Mouse (Mus musculus) neural tube, embryonic 14.5 days (tissue): ENCODE data around the gene Spns3. TPM values are rescaled to one million over a fixed set of nuclear protein-coding genes. Genes with fewer than 3 reads are reported as not detected.

Source experiments
- ATAC-seq: fragments of 200-750 bp; cut with Nextera tagmentation; 2 replicates; pipeline ENCODE4 v1.8.0; 2017; ENCODE audit warnings: low read depth, mild to moderate bottlenecking, moderate TSS enrichment, moderate library complexity
- H3K27ac ChIP-seq: fragments of 300-500 bp; sonication (generic); 2 replicates; pipeline ENCODE4 v1.5.1; 2014; ENCODE audit warnings: low read depth, mild to moderate bottlenecking, control low read depth, low read length, moderate library complexity, mixed read lengths
- H3K27me3 ChIP-seq: fragments of 300-500 bp; sonication (generic); 2 replicates; pipeline ENCODE4 v1.6.1; 2014; ENCODE audit warnings: low read length; ENCODE audit not compliant: control insufficient read depth, insufficient read depth
- H3K36me3 ChIP-seq: fragments of 300-500 bp; sonication (generic); 2 replicates; pipeline ENCODE4 v1.6.1; 2014; ENCODE audit warnings: low read length, mixed read lengths; ENCODE audit not compliant: control insufficient read depth, insufficient read depth
- H3K4me1 ChIP-seq: fragments of 300-500 bp; sonication (generic); 2 replicates; pipeline ENCODE4 v1.6.1; 2014; ENCODE audit warnings: low read length; ENCODE audit not compliant: control insufficient read depth, insufficient read depth
- H3K4me2 ChIP-seq: fragments of 300-500 bp; sonication (generic); 2 replicates; pipeline ENCODE4 v1.6.1; 2014; ENCODE audit warnings: mild to moderate bottlenecking, low read depth, low read length, control low read depth
- H3K4me3 ChIP-seq: fragments of 300-500 bp; sonication (generic); 2 replicates; pipeline ENCODE4 v1.5.1; 2014; ENCODE audit warnings: low read depth, low read length, control low read depth, mixed read lengths
- H3K9ac ChIP-seq: fragments of 300-500 bp; sonication (generic); replicated peaks from 2 replicates; pipeline ENCODE4 v1.6.1; 2014; ENCODE audit warnings: low read depth, mild to moderate bottlenecking, control low read depth, low read length, mixed read lengths
- H3K9me3 ChIP-seq: fragments of 300-500 bp; sonication (generic); 2 replicates; pipeline ENCODE4 v1.6.1; 2016; ENCODE audit warnings: low read length; ENCODE audit not compliant: control insufficient read depth
- WGBS: fragments of 180-500 bp; shearing (Covaris S2); extraction: QIAGEN DNeasy Blood & Tissue Kit; methylation state at CpG from one replicate; pipeline ENCODE4 v1.1.7; 2014; 5-methylcytosine and 5-hydroxymethylcytosine counted together
- polyA plus RNA-seq: library from polyadenylated mRNA; unstranded; fragments of >200 nt; fragmentation: Nextera tagmentation; extraction: Ambion mirVana; gene quantifications from 2 replicates; pipeline ENCODE4 v1.2.1, GENCODE M21; 2014

Gene Spns3
- polyA plus RNA-seq, 1 experiment from 2014 or later, result 0.11 TPM

GRCm38 (mm10) chr11:72514967-72515366 is 35.3 kb downstream of the Spns3 start:
- Histone ChIP-seq H3K4me1 (no peaks in the 10 kb centered on the region), H3K9ac (no peak overlapping the region), H3K4me2 (no peak overlapping the region), H3K9me3 (no peaks in the 10 kb centered on the region), H3K27me3 (no peaks in the 10 kb centered on the region), H3K27ac (no peak overlapping the region), H3K36me3 (no peaks in the 10 kb centered on the region), H3K4me3 (no peak overlapping the region)
- no peak for ATAC-seq
- WGBS, result 51% methylated on average over 3 of the region's 3 CpGs

DNA sequence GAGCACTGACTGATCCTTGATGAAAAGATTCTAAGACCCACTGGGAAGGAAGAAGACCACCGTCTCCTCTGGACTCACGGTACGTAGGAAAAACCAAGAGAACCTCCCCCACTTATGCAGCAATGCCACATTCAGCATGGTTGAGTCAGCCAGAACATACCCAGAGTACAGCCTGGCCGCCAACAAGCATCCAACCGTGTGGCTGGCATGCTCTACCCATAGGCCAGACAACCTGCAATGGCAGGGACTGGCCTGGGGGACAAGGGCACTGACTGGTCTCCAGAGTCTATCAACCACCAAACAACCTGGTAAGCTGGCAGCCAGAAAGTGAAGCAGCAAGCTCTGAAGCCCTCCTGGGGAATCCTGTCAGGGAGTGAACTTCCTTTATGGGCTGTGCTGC is 41.7 kb downstream of the Spns3 start:
- Histone ChIP-seq H3K4me3 (no peak overlapping the region), H3K9ac (no peak overlapping the region), H3K9me3 (no peaks in the 10 kb centered on the region), H3K27ac (no peak overlapping the region), H3K4me1 (no peaks in the 10 kb centered on the region), H3K27me3 (no peaks in the 10 kb centered on the region), H3K4me2 (no peak overlapping the region), H3K36me3 (no peaks in the 10 kb centered on the region)
- 94% methylated on average over 5 of the region's 5 CpGs for WGBS
- ATAC-seq, result no peak

GRCm38 (mm10) chr11:72507651-72508050 is 42.7 kb downstream of the Spns3 start:
- H3K4me3 ChIP-seq, result no peak overlapping the region
- H3K4me1 ChIP-seq, result 0 out of 2 replicates have a peak, but pooled peaks cover 4% of the 10 kb centered on the region
- no peak overlapping the region for H3K9ac ChIP-seq
- no peak overlapping the region for H3K27ac ChIP-seq
- H3K9me3 ChIP-seq, result no peaks in the 10 kb centered on the region
- H3K36me3 ChIP-seq, result no peaks in the 10 kb centered on the region
- H3K4me2 ChIP-seq, result no peak overlapping the region
- no peaks in the 10 kb centered on the region for H3K27me3 ChIP-seq
- ATAC-seq, result no peak

DNA sequence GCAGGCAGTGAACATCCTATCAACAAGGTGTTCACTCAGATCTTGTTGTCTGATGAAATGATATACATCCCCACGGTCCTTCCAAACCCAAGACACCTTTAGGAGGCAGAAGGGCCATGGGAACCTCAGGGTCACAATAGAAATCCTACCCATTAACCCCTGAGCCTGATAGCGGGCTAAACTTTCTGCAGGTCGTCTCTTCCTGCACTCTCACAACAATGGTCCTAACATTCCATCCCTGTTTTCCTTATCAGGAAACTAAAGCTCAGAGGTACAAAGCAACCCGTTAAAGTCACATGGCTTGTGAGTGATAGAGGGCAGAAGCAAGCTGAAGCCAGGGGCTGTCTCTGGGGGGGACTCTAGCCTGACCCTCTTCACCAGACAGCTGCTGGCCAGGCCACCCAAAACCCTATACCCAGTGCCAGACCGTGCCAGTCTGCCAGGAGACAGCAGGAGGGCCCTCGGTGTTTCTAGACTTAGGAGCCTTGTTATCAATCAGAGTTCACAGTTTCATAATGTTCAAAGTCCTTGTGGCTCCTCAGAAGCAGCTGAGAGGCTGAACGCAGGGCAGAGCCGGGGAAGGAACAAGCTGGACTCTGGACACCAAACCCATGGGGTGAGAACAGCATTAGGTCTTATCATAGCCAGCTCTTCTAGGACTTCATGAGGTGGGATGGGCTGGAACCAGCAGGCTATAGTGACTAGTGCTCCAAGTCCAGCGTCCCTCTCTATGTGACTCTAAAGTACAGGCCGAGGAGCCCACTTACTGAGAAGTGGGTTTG is 46.1 kb downstream of the Spns3 start:
- H3K27me3 ChIP-seq, result no peaks in the 10 kb centered on the region
- ATAC-seq, result no peak
- H3K4me3 ChIP-seq, result no peak overlapping the region
- H3K4me1 ChIP-seq, result 0 out of 2 replicates have a peak, but pooled peaks cover 9% of the 10 kb centered on the region
- WGBS, result 76% methylated on average over 10 of the region's 10 CpGs
- no peak overlapping the region for H3K9ac ChIP-seq
- no peak overlapping the region for H3K4me2 ChIP-seq
- no peak overlapping the region for H3K27ac ChIP-seq
- H3K9me3 ChIP-seq, result no peaks in the 10 kb centered on the region
- no peaks in the 10 kb centered on the region for H3K36me3 ChIP-seq

- H3K36me3 ChIP-seq, result no peaks in the 10 kb centered on the region
- H3K4me1 ChIP-seq, result 0 out of 2 replicates have a peak, but pooled peaks cover 9% of the 10 kb centered on the region
- no peak overlapping the region for H3K4me3 ChIP-seq
- no peak overlapping the region for H3K4me2 ChIP-seq
- no peak overlapping the region for H3K9ac ChIP-seq
- H3K9me3 ChIP-seq, result no peaks in the 10 kb centered on the region
- WGBS, result 14% methylated on average over 5 of the region's 5 CpGs
- no peak overlapping the region for H3K27ac ChIP-seq
- ATAC-seq, result no peak
- no peaks in the 10 kb centered on the region for H3K27me3 ChIP-seq
Observed at GRCm38 (mm10) chr11:72503501-72503921, 46.8 kb downstream of the Spns3 start.

GRCm38 (mm10) chr11:72502236-72502635 is 48.1 kb downstream of the Spns3 start:
- H3K4me3 ChIP-seq, result no peak overlapping the region
- H3K36me3 ChIP-seq, result no peaks in the 10 kb centered on the region
- ATAC-seq, result no peak
- 18% methylated on average over 8 of the region's 8 CpGs for WGBS
- 0 out of 2 replicates have a peak, but pooled peaks cover 9% of the 10 kb centered on the region for H3K4me1 ChIP-seq
- H3K27me3 ChIP-seq, result no peaks in the 10 kb centered on the region
- H3K27ac ChIP-seq, result no peak overlapping the region; the same call in 1 of the 2 replicates
- no peaks in the 10 kb centered on the region for H3K9me3 ChIP-seq
- no peak overlapping the region for H3K4me2 ChIP-seq
- no peak overlapping the region for H3K9ac ChIP-seq

- Histone ChIP-seq H3K4me1 (0 out of 2 replicates have a peak, but pooled peaks cover 9% of the 10 kb centered on the region), H3K36me3 (no peaks in the 10 kb centered on the region), H3K27ac (no peak overlapping the region), H3K9ac (no peak overlapping the region), H3K9me3 (no peaks in the 10 kb centered on the region), H3K27me3 (no peaks in the 10 kb centered on the region), H3K4me3 (no peak overlapping the region), H3K4me2 (no peak overlapping the region)
- 36% methylated on average over 5 of the region's 5 CpGs for WGBS
- no peak for ATAC-seq
Observed at GRCm38 (mm10) chr11:72501426-72502002, 48.8 kb downstream of the Spns3 start.

- Histone ChIP-seq H3K27me3 (no peaks in the 10 kb centered on the region), H3K4me1 (0 out of 2 replicates have a peak, but pooled peaks cover 9% of the 10 kb centered on the region), H3K27ac (no peak overlapping the region), H3K9ac (no peak overlapping the region), H3K4me2 (no peak overlapping the region), H3K4me3 (no peak overlapping the region), H3K9me3 (no peaks in the 10 kb centered on the region), H3K36me3 (no peaks in the 10 kb centered on the region)
- 80% methylated on average over 4 of the region's 4 CpGs for WGBS
- ATAC-seq, result no peak
Observed at GRCm38 (mm10) chr11:72500139-72500538, 50.2 kb downstream of the Spns3 start.

GRCm38 (mm10) chr11:72497367-72497766 is 52.9 kb downstream of the Spns3 start:
- H3K27me3 ChIP-seq, result no peaks in the 10 kb centered on the region
- H3K4me2 ChIP-seq, result no peak overlapping the region
- no peaks in the 10 kb centered on the region for H3K36me3 ChIP-seq
- no peaks in the 10 kb centered on the region for H3K9me3 ChIP-seq
- H3K4me3 ChIP-seq, result no peak overlapping the region
- 22% methylated on average over 4 of the region's 4 CpGs for WGBS
- no peak overlapping the region for H3K27ac ChIP-seq
- H3K9ac ChIP-seq, result no peak overlapping the region
- ATAC-seq, result no peak
- H3K4me1 ChIP-seq, result 0 out of 2 replicates have a peak, but pooled peaks cover 4% of the 10 kb centered on the region
